Mouse (Mus musculus): ENCODE data around the gene Gjc1. TPM values are rescaled to one million over a fixed set of nuclear protein-coding genes. Genes with fewer than 3 reads are reported as not detected.

The Gjc1 gene
- 75.6 and 78.1 TPM in 2 replicates for polyA plus RNA-seq (2015; fragmentation: Nextera tagmentation; extraction: Ambion mirVana)

DNA sequence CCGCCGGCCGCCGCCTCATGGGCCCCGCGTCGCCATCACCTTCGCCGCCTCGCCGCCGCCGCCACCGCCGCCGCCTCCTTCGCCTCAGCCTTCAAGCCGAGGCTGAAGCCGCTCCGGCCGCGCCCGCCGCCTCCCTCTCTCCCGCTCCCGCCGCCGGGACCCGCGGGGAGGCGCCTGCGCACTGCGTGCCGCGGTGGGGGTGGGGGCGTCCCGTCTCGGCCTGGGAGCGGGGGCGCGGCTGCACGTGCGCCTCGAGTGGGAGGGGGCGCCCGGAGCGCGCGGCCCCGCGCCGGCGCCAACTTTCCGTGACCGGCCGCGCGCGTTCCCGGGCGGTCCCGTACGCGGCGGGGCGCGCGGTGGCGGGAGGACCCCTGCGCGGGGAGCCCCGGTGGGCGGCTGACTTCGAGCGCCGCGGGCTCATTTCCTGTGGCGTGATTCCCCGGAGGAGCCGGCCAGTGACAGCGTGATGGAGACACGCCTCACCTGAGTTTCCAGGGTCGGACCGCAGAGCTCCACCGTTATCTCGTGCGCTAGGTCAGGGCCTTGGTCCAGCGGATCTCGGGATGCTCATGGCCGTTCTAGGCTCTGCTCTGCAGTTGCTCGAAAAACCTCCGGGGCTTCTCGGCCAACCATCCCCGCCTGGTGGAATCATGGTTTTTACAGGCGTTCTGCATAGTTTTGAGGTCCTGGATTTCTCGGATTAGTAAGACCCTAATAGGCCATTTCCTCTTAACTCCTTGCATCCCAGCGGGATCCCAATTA lies at the start of gene Gjc1:
Gene Gjc1, minus strand, starts transcription at position 680 of the 762 bp plus-strand sequence.
- Histone ChIP-seq H3K27ac (peak within 1 kb of the TSS; percentile 100), H3K4me2 (replicated peaks) (peak within 1 kb of the TSS; percentile 72), H3K4me1 (peaks cover 35% of the 10 kb centered on the region), H3K4me3 (peak within 1 kb of the TSS; percentile 89), H3K36me3 (no peaks in the 10 kb centered on the region), H3K9ac (peak within 1 kb of the TSS; percentile 98), H3K27me3 (no peaks in the 10 kb centered on the region), H3K9me3 (no peaks in the 10 kb centered on the region)
- ATAC-seq (ENCODE audit: low FRiP score, low read depth) = peak; percentile 88
- WGBS = under 1% methylated on average over 72 of the region's 97 CpGs

DNA sequence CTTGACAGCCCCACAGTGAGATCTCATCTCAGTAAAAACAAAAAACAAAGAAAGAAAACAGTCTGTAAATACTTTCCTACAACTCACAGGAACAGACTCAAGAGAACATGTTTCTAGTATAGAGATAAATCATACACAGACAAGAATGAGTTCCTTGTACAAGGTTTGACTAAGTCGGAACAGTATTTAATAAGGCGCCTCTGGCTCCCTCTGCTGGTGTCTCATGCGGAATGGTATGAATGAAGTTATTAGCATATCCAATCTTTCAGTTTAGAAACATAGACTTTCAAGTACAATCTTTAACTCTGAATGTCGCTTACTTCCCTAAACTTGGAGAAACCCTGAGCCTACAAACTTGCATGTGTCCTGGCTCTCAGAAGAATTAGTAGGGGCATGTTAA lies 44.8 kb upstream of the Gjc1 start:
- Histone ChIP-seq H3K9ac (no peak overlapping the region), H3K4me2 (replicated peaks) (no peak overlapping the region), H3K27ac (peak overlapping the region; percentile 28; the same call in 1 of the 2 replicates), H3K4me3 (no peak overlapping the region), H3K9me3 (no peaks in the 10 kb centered on the region), H3K36me3 (peaks cover 93% of the 10 kb centered on the region), H3K27me3 (no peaks in the 10 kb centered on the region), H3K4me1 (no peaks in the 10 kb centered on the region)
- 37% methylated on average over 4 of the region's 4 CpGs for WGBS
- no peak for ATAC-seq (ENCODE audit: low FRiP score, low read depth)

DNA sequence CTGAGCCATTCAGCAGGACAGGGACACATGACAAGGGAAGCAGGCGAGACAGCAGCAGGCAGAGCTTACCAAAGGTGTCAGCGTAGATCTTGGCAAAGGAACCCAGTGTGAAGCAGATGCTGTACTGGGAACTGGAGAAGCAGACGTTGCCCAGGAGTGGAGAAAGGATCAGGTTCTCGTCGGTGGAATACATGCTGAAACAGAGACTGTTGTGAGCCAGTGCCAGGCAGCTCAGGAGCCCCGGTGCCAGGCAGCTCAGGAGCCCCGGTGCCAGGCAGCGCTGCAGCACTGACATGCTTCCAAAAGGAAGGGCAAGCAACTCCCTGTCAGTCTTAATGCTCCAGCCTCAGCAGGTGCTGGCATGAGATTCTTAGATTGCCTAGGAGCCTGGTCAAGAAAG lies 40.4 kb upstream of the Gjc1 start:
- no peaks in the 10 kb centered on the region for H3K9me3 ChIP-seq
- no peaks in the 10 kb centered on the region for H3K27me3 ChIP-seq
- H3K27ac ChIP-seq = no peak overlapping the region
- no peak overlapping the region for H3K9ac ChIP-seq
- peaks cover 92% of the 10 kb centered on the region for H3K36me3 ChIP-seq
- no peak overlapping the region for H3K4me2 ChIP-seq (replicated peaks)
- 92% methylated on average over 8 of the region's 8 CpGs for WGBS
- no peak for ATAC-seq (ENCODE audit: low FRiP score, low read depth)
- H3K4me3 ChIP-seq = no peak overlapping the region
- peaks cover 19% of the 10 kb centered on the region for H3K4me1 ChIP-seq

DNA sequence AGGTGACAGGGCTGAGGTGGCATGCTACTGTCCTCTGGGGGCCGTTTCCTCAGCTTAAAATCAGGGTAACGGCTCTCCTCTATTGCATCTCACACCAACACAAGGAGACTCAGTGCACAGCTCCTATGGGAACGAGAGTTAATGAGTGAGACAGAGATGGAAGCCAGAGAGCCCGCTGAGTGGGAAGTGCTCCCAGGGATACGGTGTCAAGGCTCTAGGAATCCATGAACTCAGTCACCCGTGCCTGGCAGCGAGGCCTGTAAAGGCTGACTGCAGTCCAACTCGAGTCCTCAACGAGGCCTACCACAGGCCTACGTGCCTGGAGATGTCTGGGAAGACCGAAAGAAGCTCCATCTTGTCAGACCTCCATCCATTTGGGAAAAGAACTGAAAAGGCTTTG lies 39.5 kb upstream of the Gjc1 start:
- H3K4me1 ChIP-seq = peaks cover 19% of the 10 kb centered on the region
- H3K9me3 ChIP-seq = no peaks in the 10 kb centered on the region
- no peaks in the 10 kb centered on the region for H3K27me3 ChIP-seq
- ATAC-seq (ENCODE audit: low FRiP score, low read depth) = no peak
- no peak overlapping the region for H3K27ac ChIP-seq
- H3K9ac ChIP-seq = no peak overlapping the region
- H3K4me3 ChIP-seq = no peak overlapping the region
- WGBS = 93% methylated on average over 11 of the region's 11 CpGs
- no peak overlapping the region for H3K4me2 ChIP-seq (replicated peaks)
- peaks cover 96% of the 10 kb centered on the region for H3K36me3 ChIP-seq

DNA sequence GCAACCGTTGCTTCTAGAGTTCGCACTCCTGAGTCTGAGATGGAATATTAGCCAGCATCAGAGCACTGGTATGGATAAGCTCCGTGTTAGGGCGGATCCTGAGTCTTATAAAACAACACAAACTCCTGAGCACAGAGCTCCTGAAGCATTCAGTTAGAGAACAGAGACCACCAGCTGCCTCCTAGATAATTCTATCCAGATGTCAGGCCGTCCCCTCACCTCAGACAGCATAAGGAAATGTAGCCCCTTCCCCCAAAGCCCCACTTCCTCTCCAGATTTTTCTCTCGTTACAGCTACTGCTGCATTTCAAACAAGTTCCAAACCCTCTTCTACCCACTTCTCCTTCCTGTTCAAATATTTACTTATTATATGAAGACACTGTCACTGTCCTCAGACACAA lies 36.4 kb upstream of the Gjc1 start:
- peak overlapping the region; percentile 15; the same call in 1 of the 2 replicates for H3K27ac ChIP-seq

DNA sequence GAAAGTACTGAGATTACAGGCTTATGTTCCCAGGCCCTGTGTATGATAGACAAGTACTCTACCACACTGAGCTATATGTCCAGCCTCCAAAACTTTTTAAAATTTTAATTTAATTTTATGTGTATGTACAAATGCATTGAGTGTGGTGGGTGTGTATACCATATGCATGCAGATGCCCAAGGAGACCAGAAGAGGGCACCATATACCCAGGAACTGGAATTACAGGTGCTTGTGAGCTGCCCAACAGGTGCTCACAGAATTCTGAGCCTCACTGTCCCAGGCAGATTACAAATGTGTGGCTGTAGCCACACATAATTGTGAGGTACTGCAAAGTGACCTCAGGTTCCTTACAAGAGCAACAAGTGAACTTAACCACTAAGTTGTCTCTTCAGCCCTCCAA lies 34.3 kb upstream of the Gjc1 start:
- Histone ChIP-seq H3K4me2 (replicated peaks) (no peak overlapping the region), H3K4me1 (peaks cover 19% of the 10 kb centered on the region), H3K27ac (no peak overlapping the region), H3K27me3 (no peaks in the 10 kb centered on the region), H3K4me3 (no peak overlapping the region), H3K36me3 (peaks cover 95% of the 10 kb centered on the region), H3K9me3 (no peaks in the 10 kb centered on the region), H3K9ac (no peak overlapping the region)
- no peak for ATAC-seq (ENCODE audit: low FRiP score, low read depth)

More for the DNA sequence above, 36.4 kb upstream of the Gjc1 start:
- Histone ChIP-seq H3K4me1 (peaks cover 19% of the 10 kb centered on the region), H3K9me3 (no peaks in the 10 kb centered on the region), H3K4me3 (no peak overlapping the region), H3K36me3 (peaks cover 95% of the 10 kb centered on the region), H3K27me3 (no peaks in the 10 kb centered on the region), H3K4me2 (replicated peaks) (peak overlapping the region; percentile 23; the same call in 1 of the 2 replicates), H3K9ac (0 out of 2 replicates have a peak overlapping the region, but pooled peaks have one; percentile 13)
- 22% methylated on average over 6 of the region's 6 CpGs for WGBS
- peak; percentile 36; the same call in 1 of the 2 replicates for ATAC-seq (ENCODE audit: low FRiP score, low read depth)

DNA sequence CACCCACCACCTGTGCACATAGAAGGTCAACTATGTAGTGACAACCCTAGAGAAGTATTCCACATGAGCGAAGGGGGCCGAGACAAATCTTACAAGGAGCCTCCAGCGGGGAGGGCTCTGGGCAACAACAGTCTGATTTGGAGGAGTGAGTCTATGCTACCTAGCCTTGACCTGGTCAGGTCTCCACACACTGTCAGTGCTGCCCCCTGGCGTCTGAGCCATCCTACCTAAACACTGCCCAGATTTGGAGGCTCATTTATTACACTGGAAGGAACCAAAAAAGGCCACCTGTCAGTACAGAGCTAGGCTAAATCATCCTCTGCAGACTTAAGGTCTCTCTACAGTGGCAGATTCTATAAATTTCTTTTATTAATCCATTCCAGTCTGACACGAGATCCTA lies 32.4 kb upstream of the Gjc1 start:
- peaks cover 96% of the 10 kb centered on the region for H3K36me3 ChIP-seq
- 63% methylated on average over 5 of the region's 5 CpGs for WGBS
- H3K27ac ChIP-seq = no peak overlapping the region
- ATAC-seq (ENCODE audit: low FRiP score, low read depth) = no peak
- H3K9ac ChIP-seq = no peak overlapping the region
- no peak overlapping the region for H3K4me3 ChIP-seq
- H3K9me3 ChIP-seq = no peaks in the 10 kb centered on the region
- no peak overlapping the region for H3K4me2 ChIP-seq (replicated peaks)
- H3K27me3 ChIP-seq = no peaks in the 10 kb centered on the region
- H3K4me1 ChIP-seq = peaks cover 16% of the 10 kb centered on the region

DNA sequence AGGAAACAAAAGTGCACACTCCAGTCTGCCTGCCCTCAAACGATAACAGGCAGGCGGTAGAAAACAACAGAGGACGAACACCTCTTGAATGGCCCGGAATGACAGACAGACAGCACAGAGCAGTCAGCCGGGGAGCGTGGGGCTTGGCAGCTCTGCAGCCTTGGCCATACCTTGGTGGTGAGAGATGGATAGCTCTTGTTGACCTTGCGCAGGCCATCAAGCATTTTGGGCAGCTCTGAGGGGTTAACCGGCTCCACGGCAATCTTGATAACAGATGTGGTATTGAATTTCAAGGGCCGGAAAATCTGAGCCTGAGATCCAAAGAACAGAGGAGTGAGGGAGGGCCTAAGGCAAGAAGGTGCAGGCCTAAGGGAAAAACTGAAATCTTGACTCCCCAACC lies 26.4 kb upstream of the Gjc1 start:
- Histone ChIP-seq H3K4me2 (replicated peaks) (no peak overlapping the region), H3K9me3 (no peaks in the 10 kb centered on the region), H3K4me1 (no peaks in the 10 kb centered on the region), H3K27ac (no peak overlapping the region), H3K9ac (no peak overlapping the region), H3K36me3 (peaks cover 100% of the 10 kb centered on the region), H3K4me3 (no peak overlapping the region), H3K27me3 (no peaks in the 10 kb centered on the region)
- WGBS = 67% methylated on average over 10 of the region's 10 CpGs
- no peak for ATAC-seq (ENCODE audit: low FRiP score, low read depth)

DNA sequence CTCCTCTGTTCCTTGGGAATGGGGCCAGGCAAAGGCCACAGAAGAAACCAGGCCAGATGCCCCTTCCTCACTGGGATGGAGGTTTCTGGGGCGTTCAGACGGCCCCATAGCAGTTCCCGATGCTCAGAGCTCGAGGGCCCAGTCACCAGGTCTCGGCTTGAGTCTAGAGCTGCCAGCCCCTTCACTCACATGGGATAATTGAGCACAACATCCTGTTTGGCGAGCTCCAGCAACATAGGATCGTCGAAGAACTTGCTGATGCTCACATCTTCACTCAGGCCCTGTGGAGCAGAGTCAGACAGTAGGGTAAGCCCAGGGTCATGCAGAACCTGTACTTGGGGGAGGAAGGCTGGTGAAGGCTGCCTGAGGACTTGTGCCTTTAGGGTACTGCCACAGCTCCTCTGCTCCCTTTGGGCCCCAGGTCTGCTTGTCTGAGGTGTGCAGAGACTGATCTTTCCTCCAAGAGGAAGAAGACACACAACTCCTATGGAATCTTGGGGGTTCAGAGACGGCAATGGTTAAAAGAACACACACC lies 19.2 kb upstream of the Gjc1 start:
- no peak overlapping the region for H3K27ac ChIP-seq
- no peaks in the 10 kb centered on the region for H3K9me3 ChIP-seq
- no peak overlapping the region for H3K4me3 ChIP-seq
- peaks cover 75% of the 10 kb centered on the region for H3K36me3 ChIP-seq
- no peaks in the 10 kb centered on the region for H3K27me3 ChIP-seq
- H3K9ac ChIP-seq = no peak overlapping the region
- no peak overlapping the region for H3K4me2 ChIP-seq (replicated peaks)
- 82% methylated on average over 9 of the region's 9 CpGs for WGBS
- no peak for ATAC-seq (ENCODE audit: low FRiP score, low read depth)
- H3K4me1 ChIP-seq = no peaks in the 10 kb centered on the region

DNA sequence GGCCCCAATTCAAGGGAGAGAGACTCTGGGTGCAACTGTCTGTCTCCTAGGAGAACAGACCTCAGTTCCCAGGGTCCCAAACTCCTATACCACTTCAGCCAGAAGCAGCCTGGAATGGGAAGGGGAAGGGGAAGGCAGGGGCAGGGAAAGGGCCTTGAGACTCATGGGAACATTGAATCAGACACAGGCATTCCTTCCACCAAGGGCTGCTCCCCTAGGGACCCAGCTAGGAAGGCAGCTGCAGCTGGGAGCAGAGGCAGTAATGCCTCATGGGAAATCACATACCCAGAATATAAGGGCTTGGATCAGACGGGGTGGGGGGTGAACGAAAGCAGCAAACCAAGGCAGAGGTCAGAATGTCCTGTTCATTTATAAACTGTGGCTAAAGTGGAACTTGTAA lies 18.6 kb upstream of the Gjc1 start:
- H3K4me1 ChIP-seq = no peaks in the 10 kb centered on the region
- H3K36me3 ChIP-seq = peaks cover 69% of the 10 kb centered on the region
- no peaks in the 10 kb centered on the region for H3K9me3 ChIP-seq
- no peak for ATAC-seq (ENCODE audit: low FRiP score, low read depth)
- no peaks in the 10 kb centered on the region for H3K27me3 ChIP-seq
- 93% methylated on average over 2 of the region's 2 CpGs for WGBS
- no peak overlapping the region for H3K9ac ChIP-seq
- H3K4me2 ChIP-seq (replicated peaks) = no peak overlapping the region
- H3K4me3 ChIP-seq = no peak overlapping the region
- no peak overlapping the region for H3K27ac ChIP-seq

DNA sequence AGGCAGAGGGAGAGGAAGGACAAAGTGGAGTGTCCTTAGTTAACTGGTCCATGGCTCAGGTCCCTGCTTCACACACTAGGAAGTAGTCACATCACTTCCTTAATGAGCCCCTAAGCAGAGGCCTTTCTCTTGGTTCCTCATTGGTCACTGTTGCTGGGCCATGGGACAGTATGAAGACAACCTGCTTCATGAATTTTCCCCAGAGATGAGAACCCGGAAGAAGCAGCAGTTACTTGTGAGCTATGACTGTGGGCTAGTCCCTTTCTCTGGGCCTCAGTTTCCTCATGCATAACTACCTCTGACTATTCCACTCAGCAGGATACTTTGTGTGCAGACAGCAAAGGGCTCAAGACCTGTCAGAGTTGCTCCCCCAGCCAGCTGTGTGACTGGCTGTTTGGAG lies 17.9 kb upstream of the Gjc1 start:
- Histone ChIP-seq H3K9me3 (no peaks in the 10 kb centered on the region), H3K4me2 (replicated peaks) (no peak overlapping the region), H3K4me1 (no peaks in the 10 kb centered on the region; the same call in 1 of the 2 replicates), H3K4me3 (no peak overlapping the region), H3K9ac (no peak overlapping the region), H3K36me3 (peaks cover 62% of the 10 kb centered on the region), H3K27me3 (no peaks in the 10 kb centered on the region), H3K27ac (no peak overlapping the region)
- WGBS = 90% methylated on average over 1 of the region's 1 CpGs
- no peak for ATAC-seq (ENCODE audit: low FRiP score, low read depth)

DNA sequence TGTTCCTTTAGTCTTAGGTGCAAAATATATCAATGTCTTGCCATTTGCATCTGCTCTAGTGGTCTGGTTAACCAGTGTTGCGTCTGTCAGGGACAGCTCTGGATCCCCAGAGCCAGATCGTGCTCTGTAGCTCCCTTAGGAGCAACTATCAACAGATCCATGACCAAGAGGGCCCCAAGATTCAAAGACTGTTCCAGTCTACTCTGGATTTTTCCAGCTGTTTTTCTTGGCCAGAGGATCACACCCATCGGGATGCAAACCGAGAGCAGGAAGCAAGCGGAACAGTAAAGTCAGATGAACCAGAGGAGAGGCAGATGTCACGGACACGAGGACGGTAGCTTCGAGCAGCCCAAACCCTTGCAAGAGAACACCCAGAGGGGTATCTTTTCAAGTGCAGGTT lies 16.6 kb upstream of the Gjc1 start:
- no peak overlapping the region for H3K9ac ChIP-seq
- no peak overlapping the region for H3K27ac ChIP-seq
- no peaks in the 10 kb centered on the region for H3K9me3 ChIP-seq
- H3K4me2 ChIP-seq (replicated peaks) = no peak overlapping the region
- H3K4me3 ChIP-seq = no peak overlapping the region
- no peaks in the 10 kb centered on the region for H3K27me3 ChIP-seq
- 89% methylated on average over 9 of the region's 9 CpGs for WGBS
- H3K4me1 ChIP-seq = no peaks in the 10 kb centered on the region; the same call in 1 of the 2 replicates
- no peak for ATAC-seq (ENCODE audit: low FRiP score, low read depth)
- H3K36me3 ChIP-seq = peaks cover 50% of the 10 kb centered on the region
